23 mouse cellular contexts compared by ENCODE assay signal in genomic region chr1:65681960-65682359, GRCm38 (mm10).
A peak's percentile ranks its signal among the peaks of the same experiment; 100 is the strongest.
DNase-seq lines count a peak whose midpoint lies in the region; ATAC-seq lines count a peak whose summit lies in the region.
"Had no signal": no experiment of that assay in that cellular context is flagged by ENCODE, and none has a peak within 500 bp of the region (broad histone marks: within the 10 kb centered on the region; RNA-seq: fewer than 3 reads in every experiment).

No protein-coding gene starts in this region.

- H3K4me1 ChIP-seq in embryonic facial prominence, embryonic 11.5 days (ENCODE audit: control insufficient read depth, insufficient read depth, low read length), result no peaks in the 10 kb centered on the region
- peaks cover 8% of the 10 kb centered on the region for H3K4me1 ChIP-seq in embryonic facial prominence, embryonic 10.5 days
- peaks cover 11% of the 10 kb centered on the region for H3K4me1 ChIP-seq in midbrain, embryonic 10.5 days
- H3K4me1 ChIP-seq in midbrain, embryonic 16.5 days (ENCODE audit: control insufficient read depth, insufficient read depth, low read length), result no peaks in the 10 kb centered on the region
- no peaks in the 10 kb centered on the region for H3K4me1 ChIP-seq in embryonic facial prominence, embryonic 14.5 days (ENCODE audit: control insufficient read depth, insufficient read depth, low read length)
- H3K4me1 ChIP-seq: embryonic facial prominence, embryonic 12.5 days; heart, embryonic 15.5 days had no signal

- no peaks in the 10 kb centered on the region for H3K9me3 ChIP-seq in embryonic facial prominence, embryonic 11.5 days (replicated peaks; ENCODE audit: control insufficient read depth, low read length)
- H3K9me3 ChIP-seq in embryonic facial prominence, embryonic 10.5 days, result no peaks in the 10 kb centered on the region
- no peaks in the 10 kb centered on the region for H3K9me3 ChIP-seq in midbrain, embryonic 10.5 days (replicated peaks)
- no peaks in the 10 kb centered on the region for H3K9me3 ChIP-seq in midbrain, embryonic 16.5 days (replicated peaks; ENCODE audit: control insufficient read depth, low read length, poor library complexity, severe bottlenecking)
- H3K9me3 ChIP-seq in embryonic facial prominence, embryonic 14.5 days (ENCODE audit: control insufficient read depth, low read length), result no peaks in the 10 kb centered on the region
- H3K9me3 ChIP-seq: embryonic facial prominence, embryonic 12.5 days; forebrain, embryonic 12.5 days; G1E; heart, embryonic 15.5 days had no signal

- H3K9ac ChIP-seq in embryonic facial prominence, embryonic 11.5 days (replicated peaks; ENCODE audit: low read length), result no peak overlapping the region
- H3K9ac ChIP-seq in midbrain, embryonic 16.5 days (ENCODE audit: low read depth, low read length), result no peak overlapping the region
- no peak overlapping the region for H3K9ac ChIP-seq in embryonic facial prominence, embryonic 14.5 days (ENCODE audit: low read depth, low read length)
- H3K9ac ChIP-seq: embryonic facial prominence, embryonic 12.5 days; forebrain, embryonic 12.5 days; heart, embryonic 15.5 days had no signal

- peak; percentile 1 for DNase-seq in embryonic facial prominence, embryonic 11.5 days (ENCODE audit: low spot score)
- no peak for DNase-seq in embryonic facial prominence, embryonic 10.5 days (ENCODE audit: low spot score)
- DNase-seq in midbrain, embryonic 10.5 days (ENCODE audit: low spot score), result peak; percentile 16
- peak; percentile 18 for DNase-seq in embryo, embryonic 10 days (ENCODE audit: low spot score)
- peak; percentile 2 for DNase-seq in embryonic facial prominence, embryonic 14.5 days (ENCODE audit: low spot score)
- DNase-seq in kidney, postnatal 4 days, result no peak
- DNase-seq: adrenal gland, adult 8-10 months; adrenal gland, postnatal 36 days; B cell, adult 2 months; cerebellum, adult 2 months; cerebellum, postnatal 10 days; gastrocnemius, postnatal 10 days; heart, adult 2 months; heart, postnatal 14 days had no signal

- H3K4me2 ChIP-seq in embryonic facial prominence, embryonic 11.5 days (ENCODE audit: low read depth, low read length), result no peak overlapping the region
- no peak overlapping the region for H3K4me2 ChIP-seq in midbrain, embryonic 16.5 days (ENCODE audit: low read length)
- no peak overlapping the region for H3K4me2 ChIP-seq in embryonic facial prominence, embryonic 14.5 days (ENCODE audit: low read depth, low read length)
- H3K4me2 ChIP-seq: embryonic facial prominence, embryonic 12.5 days; forebrain, embryonic 12.5 days; heart, embryonic 11.5 days; heart, embryonic 15.5 days had no signal

- 57% methylated on average over 1 of the region's 1 CpGs for WGBS in embryonic facial prominence, embryonic 11.5 days
- 36% methylated on average over 1 of the region's 1 CpGs for WGBS in embryonic facial prominence, embryonic 10.5 days
- 11% methylated on average over 1 of the region's 1 CpGs for WGBS in midbrain, embryonic 10.5 days
- WGBS in midbrain, embryonic 16.5 days, result 29% methylated on average over 1 of the region's 1 CpGs
- 35% methylated on average over 1 of the region's 1 CpGs for WGBS in embryonic facial prominence, embryonic 14.5 days

- ATAC-seq in embryonic facial prominence, embryonic 11.5 days (replicated peaks; ENCODE audit: insufficient number of reproducible peaks, low FRiP score, low TSS enrichment, low read depth), result no peak
- ATAC-seq in midbrain, embryonic 16.5 days, result no peak
- no peak for ATAC-seq in embryonic facial prominence, embryonic 14.5 days (ENCODE audit: low read depth)
- ATAC-seq: CD4-positive, CD25-positive, alpha-beta regulatory T cell, adult 4 months; forebrain, embryonic 16.5 days; intestine, embryonic 16.5 days had no signal

- no peak overlapping the region for H3K27ac ChIP-seq in embryonic facial prominence, embryonic 11.5 days (replicated peaks; ENCODE audit: low read depth, low read length)
- H3K27ac ChIP-seq in embryonic facial prominence, embryonic 10.5 days (replicated peaks), result no peak overlapping the region
- H3K27ac ChIP-seq in midbrain, embryonic 10.5 days (replicated peaks), result no peak overlapping the region
- H3K27ac ChIP-seq in midbrain, embryonic 16.5 days (ENCODE audit: low read length), result no peak overlapping the region
- H3K27ac ChIP-seq in embryonic facial prominence, embryonic 14.5 days (replicated peaks; ENCODE audit: low read depth, low read length), result no peak overlapping the region
- H3K27ac ChIP-seq: embryonic facial prominence, embryonic 12.5 days; forebrain, embryonic 12.5 days; heart, adult 2 months; heart, embryonic 15.5 days had no signal

- H3K27me3 ChIP-seq in embryonic facial prominence, embryonic 11.5 days (ENCODE audit: control insufficient read depth, insufficient read depth, low read length), result no peaks in the 10 kb centered on the region
- H3K27me3 ChIP-seq in embryonic facial prominence, embryonic 10.5 days (replicated peaks; ENCODE audit: low read depth, poor library complexity, severe bottlenecking), result no peaks in the 10 kb centered on the region
- H3K27me3 ChIP-seq in midbrain, embryonic 10.5 days (ENCODE audit: low read depth, poor library complexity, severe bottlenecking), result no peaks in the 10 kb centered on the region
- no peaks in the 10 kb centered on the region for H3K27me3 ChIP-seq in midbrain, embryonic 16.5 days (ENCODE audit: control insufficient read depth, insufficient read depth, low read depth, low read length)
- no peaks in the 10 kb centered on the region for H3K27me3 ChIP-seq in embryonic facial prominence, embryonic 14.5 days (replicated peaks; ENCODE audit: control insufficient read depth, insufficient read depth, low read length)
- H3K27me3 ChIP-seq: embryonic facial prominence, embryonic 12.5 days; forebrain, embryonic 12.5 days; heart, embryonic 15.5 days had no signal

- H3K4me3 ChIP-seq in embryonic facial prominence, embryonic 11.5 days (ENCODE audit: low read depth, low read length), result no peak overlapping the region
- no peak overlapping the region for H3K4me3 ChIP-seq in embryonic facial prominence, embryonic 10.5 days
- no peak overlapping the region for H3K4me3 ChIP-seq in midbrain, embryonic 10.5 days
- no peak overlapping the region for H3K4me3 ChIP-seq in midbrain, embryonic 16.5 days (ENCODE audit: low read depth, low read length)
- no peak overlapping the region for H3K4me3 ChIP-seq in embryonic facial prominence, embryonic 14.5 days (ENCODE audit: low read depth, low read length)
- H3K4me3 ChIP-seq: embryonic facial prominence, embryonic 12.5 days; forebrain, embryonic 12.5 days; heart, adult 2 months; heart, embryonic 15.5 days had no signal

- no peaks in the 10 kb centered on the region for H3K36me3 ChIP-seq in embryonic facial prominence, embryonic 11.5 days (replicated peaks; ENCODE audit: control insufficient read depth, insufficient read depth, low read depth, low read length)
- no peaks in the 10 kb centered on the region for H3K36me3 ChIP-seq in embryonic facial prominence, embryonic 10.5 days (replicated peaks)
- H3K36me3 ChIP-seq in midbrain, embryonic 10.5 days, result no peaks in the 10 kb centered on the region
- no peaks in the 10 kb centered on the region for H3K36me3 ChIP-seq in midbrain, embryonic 16.5 days (ENCODE audit: control insufficient read depth, insufficient read depth, low read length)
- no peaks in the 10 kb centered on the region for H3K36me3 ChIP-seq in embryonic facial prominence, embryonic 14.5 days (ENCODE audit: control insufficient read depth, insufficient read depth, low read length)
- H3K36me3 ChIP-seq: embryonic facial prominence, embryonic 12.5 days; forebrain, embryonic 12.5 days; G1E; heart, embryonic 15.5 days had no signal

Comparison
In these comparisons a context has a peak if more than half of its experiments do, and no peak if none do; other contexts are left out.
1. DNase-seq: peak in embryonic facial prominence, embryonic 11.5 days (single experiment), midbrain, embryonic 10.5 days (single experiment), embryo, embryonic 10 days (single experiment) and embryonic facial prominence, embryonic 14.5 days (single experiment); none in embryonic facial prominence, embryonic 10.5 days (single experiment) and kidney, postnatal 4 days (0 of 2).